9 mouse cellular contexts compared by ENCODE assay signal in genomic region chr6:29143608-29144007, GRCm38 (mm10). TPM values are rescaled to one million over a fixed set of nuclear protein-coding genes. Genes with fewer than 3 reads are reported as not detected.
DNase-seq lines count a peak whose midpoint lies in the region; ATAC-seq and TF ChIP-seq lines count a peak whose summit lies in the region.
"Had no signal": no experiment of that assay in that cellular context is flagged by ENCODE, and none has a peak within 500 bp of the region (broad histone marks: within the 10 kb centered on the region; RNA-seq: fewer than 3 reads in every experiment).

No protein-coding gene starts in this region.

- no peaks in the 10 kb centered on the region for H3K79me2 ChIP-seq in CH12.LX (replicated peaks; ENCODE audit: control insufficient read depth, extremely low read depth, insufficient read depth, poor library complexity, severe bottlenecking)

- no peak overlapping the region for H3K9ac ChIP-seq in intestine, embryonic 14.5 days (ENCODE audit: low read length)
- no peak overlapping the region for H3K9ac ChIP-seq in intestine, embryonic 16.5 days (ENCODE audit: low read depth, low read length)
- H3K9ac ChIP-seq in CH12.LX (ENCODE audit: insufficient read depth, low read depth), result no peak overlapping the region
- H3K9ac ChIP-seq in forebrain, embryonic 16.5 days (replicated peaks; ENCODE audit: low read depth, low read length), result no peak overlapping the region
- H3K9ac ChIP-seq: liver, embryonic 13.5 days had no signal

- in situ Hi-C loops in CH12.LX (cut with MboI; ENCODE audit: low pct_ligation_motif_present, low pct_unique_long_range_greater_than_20kb, low sequenced_read_pairs), result loop anchor here (10.0 kb wide), 1 partner anchor 199 kb away; no protein-coding TSS in a partner anchor

- no peaks in the 10 kb centered on the region for H3K9me3 ChIP-seq in intestine, embryonic 14.5 days (ENCODE audit: control insufficient read depth, low read length)
- H3K9me3 ChIP-seq in intestine, embryonic 16.5 days (ENCODE audit: control insufficient read depth, low read length), result no peaks in the 10 kb centered on the region
- H3K9me3 ChIP-seq in CH12.LX (replicated peaks; ENCODE audit: low read length), result no peaks in the 10 kb centered on the region
- no peaks in the 10 kb centered on the region for H3K9me3 ChIP-seq in forebrain, embryonic 16.5 days (ENCODE audit: control insufficient read depth, low read length)
- H3K9me3 ChIP-seq: liver, embryonic 13.5 days had no signal

- no peaks in the 10 kb centered on the region for H3K4me1 ChIP-seq in intestine, embryonic 14.5 days (replicated peaks; ENCODE audit: control insufficient read depth, insufficient read depth, low read length)
- H3K4me1 ChIP-seq in intestine, embryonic 16.5 days (ENCODE audit: control insufficient read depth, insufficient read depth, low read length), result 0 out of 2 replicates have a peak, but pooled peaks cover 2% of the 10 kb centered on the region
- H3K4me1 ChIP-seq in CH12.LX (ENCODE audit: control insufficient read depth in 1 of 2, insufficient read depth in 2 of 2), result no peaks in the 10 kb centered on the region
- no peaks in the 10 kb centered on the region for H3K4me1 ChIP-seq in forebrain, embryonic 16.5 days (replicated peaks; ENCODE audit: control insufficient read depth, insufficient read depth, low read length)
- H3K4me1 ChIP-seq: liver, embryonic 13.5 days had no signal

- peaks cover 27% of the 10 kb centered on the region for H3K36me3 ChIP-seq in intestine, embryonic 14.5 days (ENCODE audit: control insufficient read depth, insufficient read depth, low read length)
- no peaks in the 10 kb centered on the region for H3K36me3 ChIP-seq in intestine, embryonic 16.5 days (ENCODE audit: control insufficient read depth, insufficient read depth, low read length)
- H3K36me3 ChIP-seq in CH12.LX (replicated peaks in 1 of 2; ENCODE audit: control insufficient read depth in 1 of 2, insufficient read depth in 1 of 2, low read length in 1 of 2), result peaks cover 28 to 83% of the 10 kb centered on the region in 2 experiments
- no peaks in the 10 kb centered on the region for H3K36me3 ChIP-seq in forebrain, embryonic 16.5 days (ENCODE audit: control insufficient read depth, insufficient read depth)

- dilution Hi-C loops in CH12.LX (cut with MboI; ENCODE audit: extremely low pct_ligation_motif_present, extremely low pct_unique_long_range_greater_than_20kb, low sequenced_read_pairs), result no loop called here

- TF ChIP-seq CTCF in CH12.LX (conservative IDR thresholded peaks at IDR 0.05 in 1 of 2, IDR thresholded peaks at IDR 0.05 in 1 of 2; ENCODE audit: low read depth in 2 of 2, low read length in 2 of 2), result peak; percentile 75 to 82

- TF ChIP-seq POLR2A in CH12.LX (IDR thresholded peaks at IDR 0.05; ENCODE audit: low read depth, low read length), result no peak

- H3K4me2 ChIP-seq in intestine, embryonic 14.5 days (ENCODE audit: low read length), result no peak overlapping the region
- H3K4me2 ChIP-seq in intestine, embryonic 16.5 days (ENCODE audit: low read depth, low read length), result no peak overlapping the region
- no peak overlapping the region for H3K4me2 ChIP-seq in CH12.LX (ENCODE audit: insufficient read depth, low read depth, poor library complexity, severe bottlenecking)
- H3K4me2 ChIP-seq in forebrain, embryonic 16.5 days (ENCODE audit: low read length), result no peak overlapping the region
- H3K4me2 ChIP-seq: liver, embryonic 13.5 days had no signal

- no peak overlapping the region for H3K4me3 ChIP-seq in intestine, embryonic 14.5 days (ENCODE audit: low read depth, low read length)
- no peak overlapping the region for H3K4me3 ChIP-seq in intestine, embryonic 16.5 days (ENCODE audit: low read length)
- no peak overlapping the region for H3K4me3 ChIP-seq in CH12.LX (replicated peaks in 1 of 3; ENCODE audit: low read depth in 2 of 3, low read length in 2 of 3, poor library complexity in 1 of 3)
- no peak overlapping the region for H3K4me3 ChIP-seq in forebrain, embryonic 16.5 days (replicated peaks; ENCODE audit: low read length)
- H3K4me3 ChIP-seq: liver, embryonic 13.5 days had no signal

- WGBS in intestine, embryonic 14.5 days, result 46% methylated on average over 5 of the region's 5 CpGs
- WGBS in intestine, embryonic 16.5 days, result 48% methylated on average over 5 of the region's 5 CpGs
- 39% methylated on average over 5 of the region's 5 CpGs for WGBS in forebrain, embryonic 16.5 days

- peak; percentile 79 for DNase-seq in intestine, embryonic 14.5 days (ENCODE audit: low spot score)
- DNase-seq in CH12.LX (ENCODE audit: extremely low read depth), result peak; percentile 57
- DNase-seq in layer of hippocampus, adult 8-10 months (ENCODE audit: low spot score in 2 of 2), result peak; percentile 45 to 67
- DNase-seq in thymus, postnatal 14 days, result peak; percentile 46
- DNase-seq: liver, embryonic 13.5 days had no signal

- TF ChIP-seq EP300 in CH12.LX (IDR thresholded peaks at IDR 0.05; ENCODE audit: low read length), result no peak

- no peak overlapping the region for H3K27ac ChIP-seq in intestine, embryonic 14.5 days (ENCODE audit: low read depth)
- H3K27ac ChIP-seq in intestine, embryonic 16.5 days (ENCODE audit: low read length), result no peak overlapping the region
- H3K27ac ChIP-seq in CH12.LX (ENCODE audit: insufficient read depth, low read depth), result no peak overlapping the region
- no peak overlapping the region for H3K27ac ChIP-seq in forebrain, embryonic 16.5 days (ENCODE audit: low read length)
- H3K27ac ChIP-seq: liver, embryonic 13.5 days had no signal

- TF ChIP-seq RAD21 in CH12.LX (IDR thresholded peaks at IDR 0.05; ENCODE audit: low read depth, low read length), result peak; percentile 47

- ATAC-seq in intestine, embryonic 14.5 days (replicated peaks; ENCODE audit: low FRiP score, low TSS enrichment, low read depth), result no peak
- ATAC-seq in intestine, embryonic 16.5 days, result no peak
- peak; percentile 79 for ATAC-seq in cerebellum, adult (ENCODE audit: insufficient number of reproducible peaks, low FRiP score, low TSS enrichment)
- peak; percentile 75 for ATAC-seq in forebrain, embryonic 16.5 days
- 0 out of 2 replicates have a peak, but pooled peaks have one; percentile 61 for ATAC-seq in megakaryocyte-erythroid progenitor cell, adult 5-6 weeks (replicated peaks; ENCODE audit: low FRiP score, low TSS enrichment, poor library complexity, severe bottlenecking)

- no peaks in the 10 kb centered on the region for H3K27me3 ChIP-seq in intestine, embryonic 14.5 days (replicated peaks; ENCODE audit: control insufficient read depth, insufficient read depth, low read length)
- H3K27me3 ChIP-seq in intestine, embryonic 16.5 days (replicated peaks; ENCODE audit: control insufficient read depth, insufficient read depth, low read length), result no peaks in the 10 kb centered on the region
- no peaks in the 10 kb centered on the region for H3K27me3 ChIP-seq in CH12.LX (replicated peaks)
- H3K27me3 ChIP-seq in forebrain, embryonic 16.5 days (replicated peaks; ENCODE audit: control insufficient read depth, insufficient read depth, low read length), result no peaks in the 10 kb centered on the region
- H3K27me3 ChIP-seq: liver, embryonic 13.5 days had no signal

TF ChIP-seq in CH12.LX, 34 proteins besides CTCF, POLR2A, EP300 and RAD21 (continues in another document):
- no peak for TF ChIP-seq RCOR1 (conservative IDR thresholded peaks at IDR 0.05; ENCODE audit: low read depth, low read length)
- no peak for TF ChIP-seq MAZ (IDR thresholded peaks at IDR 0.05; ENCODE audit: low read depth, low read length)
- TF ChIP-seq ETS1 (conservative IDR thresholded peaks at IDR 0.05; ENCODE audit: low read depth, low read length), result no peak
- TF ChIP-seq ZKSCAN1 (IDR thresholded peaks at IDR 0.05; ENCODE audit: borderline replicate concordance, low read depth, low read length), result no peak
- no peak for TF ChIP-seq TCF12 (IDR thresholded peaks at IDR 0.05; ENCODE audit: low read depth, low read length)
- no peak for TF ChIP-seq CHD2 (IDR thresholded peaks at IDR 0.05; ENCODE audit: low read length)
- TF ChIP-seq SIN3A (IDR thresholded peaks at IDR 0.05; ENCODE audit: low read length), result no peak
- TF ChIP-seq CHD1 (IDR thresholded peaks at IDR 0.05; ENCODE audit: low read depth, low read length), result no peak
- TF ChIP-seq MAX (IDR thresholded peaks at IDR 0.05; ENCODE audit: low read length), result no peak
- TF ChIP-seq POLR2AphosphoS2 (IDR thresholded peaks at IDR 0.05; ENCODE audit: low read depth, low read length), result no peak
- TF ChIP-seq SMC3 (IDR thresholded peaks at IDR 0.05; ENCODE audit: low read depth, low read length), result no peak; the same call in 1 of the 2 replicates
- TF ChIP-seq E2F4 (IDR thresholded peaks at IDR 0.05; ENCODE audit: insufficient replicate concordance, low read depth, low read length), result no peak
- TF ChIP-seq PAX5 (IDR thresholded peaks at IDR 0.05; ENCODE audit: low read length), result no peak
- TF ChIP-seq ZMIZ1 (IDR thresholded peaks at IDR 0.05; ENCODE audit: low read depth, low read length), result no peak
- TF ChIP-seq JUN (IDR thresholded peaks at IDR 0.05; ENCODE audit: insufficient read depth, low read depth, low read length), result no peak
- TF ChIP-seq NRF1 (IDR thresholded peaks at IDR 0.05; ENCODE audit: low read depth, low read length), result no peak

RNA-seq across cellular contexts. Expression of gene Rbm28, which starts 21.2 kb away (rescaled TPM):
- polyA plus RNA-seq in intestine, embryonic 14.5 days (2014; fragmentation: Nextera tagmentation; extraction: Ambion mirVana), result 44.6 and 49.7 TPM in 2 replicates
- polyA plus RNA-seq in intestine, embryonic 16.5 days (2015; fragmentation: Nextera tagmentation; extraction: Ambion mirVana), result 23.5 and 25.5 TPM in 2 replicates
- total RNA-seq in CH12.LX (2012; rRNA removed) (37.6 and 46.7 TPM in 2 replicates), CH12.LX (2014; rRNA removed) (56.2 and 63.9 TPM in 2 replicates)
- polyA plus RNA-seq in CH12.LX (2012; ENCODE audit: insufficient read length, low read depth), result 103 and 109 TPM in 2 replicates
- polyA plus RNA-seq in forebrain, embryonic 16.5 days (2015; fragmentation: Nextera tagmentation; extraction: Ambion mirVana), result 40.0 and 49.6 TPM in 2 replicates
- 10 to 100 TPM; 38.0 to 52.6 (median 44.6) TPM for total RNA-seq in layer of hippocampus, adult 8-10 months (2022)
- 70.5 and 81.2 TPM in 2 replicates for total RNA-seq in megakaryocyte-erythroid progenitor cell, adult 5-6 weeks (2014; fragmentation: Nextera tagmentation)
- 63.8 and 71.0 TPM in 2 replicates for total RNA-seq in megakaryocyte-erythroid progenitor cell, adult 5-6 weeks (2017)

RNA-seq across cellular contexts. Expression of gene Prrt4, which starts 35.8 kb away (rescaled TPM):
- polyA plus RNA-seq in intestine, embryonic 14.5 days (2014; fragmentation: Nextera tagmentation; extraction: Ambion mirVana), result 0.52 and 0.78 TPM in 2 replicates
- polyA plus RNA-seq in intestine, embryonic 16.5 days (2015; fragmentation: Nextera tagmentation; extraction: Ambion mirVana), result 0.23 and 0.27 TPM in 2 replicates
- total RNA-seq in CH12.LX (2012; rRNA removed) (not detected in 2 replicates), CH12.LX (2014; rRNA removed) (not detected in 2 replicates)
- polyA plus RNA-seq in CH12.LX (2012; ENCODE audit: insufficient read length, low read depth), result not detected in 2 replicates
- polyA plus RNA-seq in forebrain, embryonic 16.5 days (2015; fragmentation: Nextera tagmentation; extraction: Ambion mirVana), result 4.6 and 6.1 TPM in 2 replicates
- 1 to 10 TPM; 2.6 to 3.5 (median 3.0) TPM for total RNA-seq in layer of hippocampus, adult 8-10 months (2022)
- total RNA-seq in megakaryocyte-erythroid progenitor cell, adult 5-6 weeks (2014; fragmentation: Nextera tagmentation), result not detected in 2 replicates
- not detected in 2 replicates for total RNA-seq in megakaryocyte-erythroid progenitor cell, adult 5-6 weeks (2017)

Comparison
In these comparisons a context has a peak if more than half of its experiments do, and no peak if none do; other contexts are left out.
1. ATAC-seq: peak in cerebellum, adult (single experiment), forebrain, embryonic 16.5 days (single experiment) and megakaryocyte-erythroid progenitor cell, adult 5-6 weeks (single experiment); none in intestine, embryonic 14.5 days (single experiment) and intestine, embryonic 16.5 days (single experiment).
2. Peak in every context shown above with its lines, with median percentiles within 50 percentile points of each other: DNase-seq.